Mouse (Mus musculus) neutrophil, adult 5-6 weeks (primary cell): ENCODE data around the gene AU021092. TPM values are rescaled to one million over a fixed set of nuclear protein-coding genes. Genes with fewer than 3 reads are reported as not detected.

ENCODE experiments used
- ATAC-seq: fragments of 151-379, 151-347 bp; 2 replicates; pipeline ENCODE4 v1.8.0; 2017; ENCODE audit warnings: mild to moderate bottlenecking, moderate TSS enrichment; ENCODE audit not compliant: insufficient number of reproducible peaks, poor library complexity, low FRiP score, severe bottlenecking; ENCODE audit errors: extremely low read depth
- total RNA-seq: library from RNA; stranded (forward); fragments of 200-1000 nt; gene quantifications from 2 replicates; pipeline ENCODE4 v1.2.3, GENCODE M21; 2017

AU021092 gene
- total RNA-seq, 1 experiment from 2014 or later: not detected

GRCm38 (mm10) chr16:5164327-5164726 is 57.8 kb downstream of the AU021092 start:
- no peak for ATAC-seq

Other genes starting within 250 kb of the AU021092 start
- gene Sept12, start 224.4 kb downstream of the AU021092 start, total RNA-seq: not detected in 2 replicates
- gene Smim22, start 215.0 kb downstream of the AU021092 start, total RNA-seq: not detected in 2 replicates
- 50.2 and 55.1 TPM in 2 replicates for gene Rogdi, start 208.7 kb downstream of the AU021092 start, total RNA-seq
- 154 and 165 TPM in 2 replicates for gene Glyr1, start 172.4 kb downstream of the AU021092 start, total RNA-seq
- gene Ubn1, start 172.2 kb downstream of the AU021092 start, total RNA-seq: 60.3 and 61.9 TPM in 2 replicates
- gene Ppl, start 89.9 kb downstream of the AU021092 start, total RNA-seq: 1.2 and 2.2 TPM in 2 replicates
- 0.35 and 0.37 TPM in 2 replicates for gene Sec14l5, start 75.2 kb downstream of the AU021092 start, total RNA-seq
- 36.6 and 54.4 TPM in 2 replicates for gene Nagpa, start 18.3 kb downstream of the AU021092 start, total RNA-seq
- gene Alg1, start 11.3 kb upstream of the AU021092 start, total RNA-seq: 26.0 and 26.2 TPM in 2 replicates
- 11.3 and 11.9 TPM in 2 replicates for gene Eef2kmt, start 33.7 kb upstream of the AU021092 start, total RNA-seq